Mouse (Mus musculus): Measurements from ENCODE around the gene Selenon.

- no peak for TF ChIP-seq CTCF (IDR thresholded peaks at IDR 0.05; ENCODE audit: low read depth)
- TF ChIP-seq EP300 (IDR thresholded peaks at IDR 0.05; ENCODE audit: low read depth), result no peak
Measured at GRCm38 (mm10) chr4:134495546-134495923, 56.4 kb downstream of the Selenon start.

All from liver, postnatal 0 days (tissue).